Mouse (Mus musculus) thymus, postnatal 14 days (tissue): ENCODE data around the gene Sh3kbp1.

Experiments used
- DNase-seq: peaks from one replicate; pipeline ENCODE4 v3.0.0; 2021

Sh3kbp1 gene

GRCm38 (mm10) chrX:159840225-159840624, 213.2 kb downstream of the Sh3kbp1 start:
- no peak for DNase-seq

DNA sequence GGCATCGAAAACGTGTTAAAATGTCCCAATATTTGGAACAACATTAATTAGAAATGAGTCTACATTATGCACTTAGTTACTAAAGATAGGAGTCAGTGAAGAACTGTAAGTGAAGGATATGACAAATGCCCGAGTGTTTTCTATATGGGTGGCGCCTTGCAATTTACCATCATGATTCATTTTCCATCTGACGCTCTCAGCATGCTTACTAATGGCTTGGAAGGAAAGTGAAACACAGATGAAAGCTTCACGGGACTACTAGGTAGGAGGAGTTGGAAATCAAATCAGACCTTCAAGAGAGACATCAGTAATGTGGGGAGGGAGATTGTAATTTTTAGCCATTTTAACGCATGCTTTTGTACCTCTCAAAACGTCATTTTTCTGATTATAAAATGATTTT, 223.7 kb downstream of the Sh3kbp1 start:
- no peak for DNase-seq

GRCm38 (mm10) chrX:159856866-159857265, 229.8 kb downstream of the Sh3kbp1 start:
- DNase-seq, result no peak

GRCm38 (mm10) chrX:159858126-159858525, 231.1 kb downstream of the Sh3kbp1 start:
- DNase-seq, result no peak

- no peak for DNase-seq
These were observed 233.9 kb downstream of the Sh3kbp1 start for GRCm38 (mm10) chrX:159860841-159861530.

GRCm38 (mm10) chrX:159867660-159868059, 240.6 kb downstream of the Sh3kbp1 start:
- DNase-seq, result no peak

- DNase-seq, result no peak
These were observed 245.4 kb downstream of the Sh3kbp1 start for GRCm38 (mm10) chrX:159872521-159872920.

DNA sequence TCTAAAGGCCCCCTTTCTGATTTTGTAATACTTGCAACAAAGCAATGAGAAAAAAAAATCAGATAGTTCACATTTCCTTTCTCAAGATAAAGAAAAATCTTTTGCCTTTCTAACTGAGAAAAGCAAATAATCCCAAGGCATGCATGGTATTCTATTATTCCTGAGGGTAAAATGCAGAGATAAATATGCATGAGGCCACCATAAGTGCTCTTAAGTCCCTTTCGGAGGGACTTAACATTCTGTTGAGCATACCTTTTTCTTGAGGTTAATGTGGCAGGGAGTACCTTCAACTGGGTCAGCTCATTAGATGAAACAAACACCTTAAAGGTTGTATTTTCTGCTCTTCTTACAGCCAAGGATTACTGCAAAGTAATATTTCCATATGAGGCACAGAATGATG, 250.7 kb downstream of the Sh3kbp1 start:
- no peak for DNase-seq

- no peak for DNase-seq
These were observed 252.4 kb downstream of the Sh3kbp1 start for GRCm38 (mm10) chrX:159879455-159879854.

DNA sequence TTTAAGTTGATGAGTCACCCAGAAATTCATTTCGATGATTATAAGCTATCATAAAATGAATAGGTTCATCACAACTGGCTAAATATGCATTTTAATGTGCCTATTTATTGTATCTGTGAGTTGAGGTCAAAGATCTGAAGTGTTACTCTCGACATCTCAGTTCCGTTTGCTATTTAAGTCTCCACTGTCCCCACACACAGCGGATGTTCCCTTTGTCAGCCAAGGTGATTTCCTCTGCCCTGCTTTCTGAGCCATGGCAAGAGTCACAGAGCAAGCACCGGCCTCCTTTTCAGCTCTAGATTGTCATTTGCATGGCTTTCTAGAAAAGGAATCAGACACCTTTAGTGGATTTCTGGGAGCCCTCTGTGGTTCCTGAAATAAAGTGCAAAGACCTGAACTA, 254.5 kb downstream of the Sh3kbp1 start:
- DNase-seq, result no peak

GRCm38 (mm10) chrX:159896536-159896935, 269.5 kb downstream of the Sh3kbp1 start:
- no peak for DNase-seq

DNA sequence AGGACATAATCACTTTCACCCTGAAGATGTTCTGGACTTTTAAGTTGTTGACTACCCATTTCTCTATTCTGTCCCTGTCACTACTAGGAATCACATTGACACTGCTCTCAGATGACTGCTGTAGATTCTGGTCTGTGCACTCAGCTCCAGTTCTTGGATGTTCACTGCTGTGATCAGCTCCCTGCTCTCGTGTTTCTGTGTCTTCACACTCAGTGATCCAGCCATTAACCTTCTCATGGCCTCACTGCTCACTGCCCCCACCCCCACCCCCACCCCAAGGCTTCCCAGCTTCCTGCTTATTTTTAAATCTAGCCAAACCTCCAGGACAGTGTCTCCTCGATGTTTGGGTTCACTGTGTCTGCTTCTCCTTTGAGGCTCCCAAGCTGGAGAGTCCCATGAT, 271.0 kb downstream of the Sh3kbp1 start:
- DNase-seq, result no peak

- no peak for DNase-seq
These were observed 272.0 kb downstream of the Sh3kbp1 start for GRCm38 (mm10) chrX:159899121-159899520.

DNA sequence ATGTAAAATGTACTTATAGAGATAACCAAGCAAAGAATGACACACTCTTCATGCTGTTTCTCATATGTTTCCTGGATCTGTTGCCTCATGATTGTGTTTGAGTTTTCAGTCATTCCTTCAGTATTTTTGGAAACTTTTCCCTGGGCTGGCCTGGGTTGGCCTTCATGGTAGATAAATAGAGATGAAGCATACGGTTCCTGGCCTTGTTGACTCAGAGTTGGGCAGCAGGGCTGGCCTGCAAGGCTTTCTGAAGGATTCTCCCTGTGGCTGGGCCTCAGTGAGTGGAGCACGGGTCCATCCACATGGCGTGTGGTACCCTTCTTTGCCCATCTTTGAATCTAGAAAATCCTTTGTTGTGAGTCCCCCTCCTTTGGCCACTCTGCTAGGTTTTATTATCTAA, 276.3 kb downstream of the Sh3kbp1 start:
- no peak for DNase-seq

- no peak for DNase-seq
These were observed 280.6 kb downstream of the Sh3kbp1 start for GRCm38 (mm10) chrX:159907703-159908102.

GRCm38 (mm10) chrX:159909446-159910277, 282.6 kb downstream of the Sh3kbp1 start:
- no peak for DNase-seq

DNA sequence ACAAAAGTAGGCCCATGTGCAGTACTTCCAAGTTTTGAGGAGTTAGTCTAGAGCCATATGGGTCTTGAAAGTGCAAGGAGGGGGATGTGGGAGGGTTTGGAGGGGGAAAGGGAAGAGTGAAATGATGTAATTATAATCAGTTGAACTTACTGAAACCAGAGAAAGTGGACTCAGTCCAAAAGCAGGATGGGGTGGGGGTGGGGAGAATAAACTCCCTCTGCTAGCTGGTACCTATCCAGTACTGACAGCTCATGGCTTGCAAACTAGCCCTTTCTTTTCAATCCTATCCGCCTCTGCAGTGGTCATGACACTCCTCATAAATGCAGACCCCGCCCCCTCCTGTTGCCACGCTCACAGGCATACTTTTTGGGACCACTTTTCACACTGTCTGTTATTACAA, 283.5 kb downstream of the Sh3kbp1 start:
- DNase-seq, result no peak

DNA sequence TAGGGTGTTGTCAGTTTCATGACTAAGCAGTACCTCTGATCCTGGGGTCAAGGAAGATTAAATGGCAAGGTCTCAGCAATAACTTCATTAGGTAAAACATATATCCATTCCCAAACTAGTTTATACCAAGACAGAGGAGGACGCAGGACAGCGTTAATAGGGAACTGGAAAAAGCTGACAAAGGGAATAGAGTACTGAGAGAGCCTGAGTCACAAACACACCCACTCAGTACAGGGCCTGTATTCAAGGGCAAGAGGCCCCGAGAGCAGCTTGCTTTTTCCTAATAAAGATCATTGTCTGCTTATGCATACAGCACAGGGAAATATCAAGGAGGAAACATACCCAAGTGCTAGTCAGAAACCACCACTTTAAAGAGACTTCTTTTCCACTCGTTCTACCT, 284.5 kb downstream of the Sh3kbp1 start:
- no peak for DNase-seq

DNA sequence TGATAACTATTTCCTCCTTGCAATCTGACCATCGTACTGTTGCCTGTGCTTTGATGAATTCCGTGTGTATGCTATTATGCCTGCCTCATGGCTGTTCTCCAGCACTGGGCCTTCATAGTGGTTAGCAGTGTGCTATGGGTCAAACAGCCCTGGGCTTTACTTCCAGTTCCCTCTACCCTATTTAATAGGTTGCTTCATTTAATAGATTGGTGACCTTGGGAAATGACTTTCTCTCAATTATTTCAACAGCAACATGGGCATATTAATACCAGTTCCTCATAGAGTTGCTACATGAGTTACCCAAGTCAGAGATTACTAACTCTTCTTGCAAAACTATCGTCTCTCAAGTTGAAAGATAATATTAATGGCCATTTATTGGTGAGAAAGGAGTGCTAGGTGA, 285.0 kb downstream of the Sh3kbp1 start:
- DNase-seq, result no peak

DNA sequence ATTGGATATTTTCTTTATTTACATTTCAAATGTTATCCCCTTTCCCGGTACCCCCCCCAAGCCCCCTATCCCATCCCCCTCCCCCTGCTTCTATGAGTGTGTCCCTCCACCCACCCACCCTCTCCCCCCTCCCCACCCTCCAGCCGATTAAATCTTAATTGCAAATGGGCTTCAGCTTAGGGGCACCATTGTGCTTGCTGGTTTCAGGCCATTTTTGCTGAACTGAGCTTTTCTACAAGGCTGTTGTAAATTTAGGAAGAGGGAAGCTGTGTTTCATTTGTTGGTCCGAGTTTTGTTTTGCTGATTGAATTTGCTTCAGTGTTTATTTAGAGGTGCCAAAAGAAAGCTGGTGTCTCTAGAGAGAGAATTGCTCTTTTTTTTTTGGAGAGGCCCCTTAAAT, 286.4 kb downstream of the Sh3kbp1 start:
- no peak for DNase-seq

DNA sequence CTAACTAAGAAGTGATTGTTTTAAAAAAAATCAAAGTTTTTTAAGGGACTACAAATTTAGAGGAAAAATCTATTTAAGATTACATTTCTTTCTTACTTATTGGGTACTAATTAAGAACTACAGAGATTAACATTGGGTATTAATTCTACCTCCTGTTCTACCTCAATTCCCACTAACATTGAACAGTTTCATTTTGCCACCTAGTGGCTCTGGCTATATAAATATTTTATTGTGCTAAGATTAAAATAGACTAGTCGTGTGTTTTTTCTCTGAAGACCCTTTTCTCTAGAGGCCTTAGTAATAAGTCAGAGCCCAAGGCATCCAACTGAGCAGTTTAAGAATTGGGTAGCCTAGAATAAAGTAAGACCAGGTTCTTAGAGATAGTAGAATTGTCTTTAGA, 288.1 kb downstream of the Sh3kbp1 start:
- DNase-seq, result no peak

- DNase-seq, result no peak
These were observed 297.7 kb downstream of the Sh3kbp1 start for GRCm38 (mm10) chrX:159924759-159925158.

GRCm38 (mm10) chrX:159928165-159928564, 301.1 kb downstream of the Sh3kbp1 start:
- DNase-seq, result no peak

GRCm38 (mm10) chrX:159928834-159929233, 301.8 kb downstream of the Sh3kbp1 start:
- no peak for DNase-seq
